Mouse (Mus musculus): ENCODE results near the gene Rcn3. TPM values are rescaled to one million over a fixed set of nuclear protein-coding genes. Genes with fewer than 3 reads are reported as not detected.
"Not testable (repeated sequence)": the region's sequence is repeated elsewhere in the genome, so short reads cannot be mapped to it uniquely, and the experiment has no call there.

Gene Rcn3
- polyA plus RNA-seq, 1 experiment: 10.4 TPM

- TF ChIP-seq POLR2A (IDR thresholded peaks at IDR 0.05; ENCODE audit: control insufficient read depth, low read depth, low read length) (no peak), CTCF (IDR thresholded peaks at IDR 0.05; ENCODE audit: control insufficient read depth, insufficient read depth, insufficient replicate concordance, low read depth, low read length) (no peak)
- no peaks in the 10 kb centered on the region for H3K36me3 ChIP-seq (ENCODE audit: control insufficient read depth, insufficient read depth, low read length)
- H3K4me1 ChIP-seq (ENCODE audit: control insufficient read depth, insufficient read depth, low read length): no peaks in the 10 kb centered on the region; the same call in 1 of the 2 replicates
- H3K27ac ChIP-seq (ENCODE audit: control insufficient read depth, insufficient read depth, low read depth, low read length): no peak overlapping the region
- no peak overlapping the region for H3K4me3 ChIP-seq (ENCODE audit: control insufficient read depth, low read depth, low read length)
- no peaks in the 10 kb centered on the region for H3K27me3 ChIP-seq (ENCODE audit: control insufficient read depth, insufficient read depth, low read length)
Observed at GRCm38 (mm10) chr7:45113476-45113875, 21.5 kb upstream of the Rcn3 start.

- Histone ChIP-seq H3K36me3 (ENCODE audit: control insufficient read depth, insufficient read depth, low read length) (no peaks in the 10 kb centered on the region), H3K27ac (ENCODE audit: control insufficient read depth, insufficient read depth, low read depth, low read length) (no peak overlapping the region), H3K4me1 (ENCODE audit: control insufficient read depth, insufficient read depth, low read length) (no peaks in the 10 kb centered on the region), H3K4me3 (ENCODE audit: control insufficient read depth, low read depth, low read length) (no peak overlapping the region), H3K27me3 (ENCODE audit: control insufficient read depth, insufficient read depth, low read length) (no peaks in the 10 kb centered on the region)
- TF ChIP-seq POLR2A (IDR thresholded peaks at IDR 0.05; ENCODE audit: control insufficient read depth, low read depth, low read length) (no peak), CTCF (IDR thresholded peaks at IDR 0.05; ENCODE audit: control insufficient read depth, insufficient read depth, insufficient replicate concordance, low read depth, low read length) (no peak)
Observed at GRCm38 (mm10) chr7:45112529-45112928, 20.5 kb upstream of the Rcn3 start.

GRCm38 (mm10) chr7:45111940-45112339, 19.9 kb upstream of the Rcn3 start:
- H3K36me3 ChIP-seq (ENCODE audit: control insufficient read depth, insufficient read depth, low read length): no peaks in the 10 kb centered on the region

GRCm38 (mm10) chr7:45110089-45110488, 18.1 kb upstream of the Rcn3 start:
- H3K36me3 ChIP-seq (ENCODE audit: control insufficient read depth, insufficient read depth, low read length); H3K27ac ChIP-seq (ENCODE audit: control insufficient read depth, insufficient read depth, low read depth, low read length); H3K4me1 ChIP-seq (ENCODE audit: control insufficient read depth, insufficient read depth, low read length); H3K27me3 ChIP-seq (ENCODE audit: control insufficient read depth, insufficient read depth, low read length); H3K4me3 ChIP-seq (ENCODE audit: control insufficient read depth, low read depth, low read length): not testable (repeated sequence)

More at GRCm38 (mm10) chr7:45111940-45112339, 19.9 kb upstream of the Rcn3 start:
- H3K4me3 ChIP-seq (ENCODE audit: control insufficient read depth, low read depth, low read length): no peak overlapping the region
- no peak overlapping the region for H3K27ac ChIP-seq (ENCODE audit: control insufficient read depth, insufficient read depth, low read depth, low read length)
- H3K27me3 ChIP-seq (ENCODE audit: control insufficient read depth, insufficient read depth, low read length): no peaks in the 10 kb centered on the region
- no peaks in the 10 kb centered on the region for H3K4me1 ChIP-seq (ENCODE audit: control insufficient read depth, insufficient read depth, low read length)
- TF ChIP-seq CTCF (IDR thresholded peaks at IDR 0.05; ENCODE audit: control insufficient read depth, insufficient read depth, insufficient replicate concordance, low read depth, low read length) (no peak), POLR2A (IDR thresholded peaks at IDR 0.05; ENCODE audit: control insufficient read depth, low read depth, low read length) (no peak)

- H3K4me3 ChIP-seq (ENCODE audit: control insufficient read depth, low read depth, low read length): no peak overlapping the region
- no peaks in the 10 kb centered on the region for H3K27me3 ChIP-seq (ENCODE audit: control insufficient read depth, insufficient read depth, low read length)
- H3K4me1 ChIP-seq (ENCODE audit: control insufficient read depth, insufficient read depth, low read length): no peaks in the 10 kb centered on the region
- H3K36me3 ChIP-seq (ENCODE audit: control insufficient read depth, insufficient read depth, low read length): no peaks in the 10 kb centered on the region
- no peak for TF ChIP-seq POLR2A (IDR thresholded peaks at IDR 0.05; ENCODE audit: control insufficient read depth, low read depth, low read length)
- no peak overlapping the region for H3K27ac ChIP-seq (ENCODE audit: control insufficient read depth, insufficient read depth, low read depth, low read length)
Observed at GRCm38 (mm10) chr7:45107052-45107645, 15.1 kb upstream of the Rcn3 start.

- Histone ChIP-seq H3K4me1 (ENCODE audit: control insufficient read depth, insufficient read depth, low read length) (no peaks in the 10 kb centered on the region), H3K27me3 (ENCODE audit: control insufficient read depth, insufficient read depth, low read length) (no peaks in the 10 kb centered on the region), H3K4me3 (ENCODE audit: control insufficient read depth, low read depth, low read length) (no peak overlapping the region), H3K36me3 (ENCODE audit: control insufficient read depth, insufficient read depth, low read length) (no peaks in the 10 kb centered on the region), H3K27ac (ENCODE audit: control insufficient read depth, insufficient read depth, low read depth, low read length) (no peak overlapping the region)
- TF ChIP-seq POLR2A (IDR thresholded peaks at IDR 0.05; ENCODE audit: control insufficient read depth, low read depth, low read length) (no peak), CTCF (IDR thresholded peaks at IDR 0.05; ENCODE audit: control insufficient read depth, insufficient read depth, insufficient replicate concordance, low read depth, low read length) (no peak)
Observed at GRCm38 (mm10) chr7:45106441-45106840, 14.4 kb upstream of the Rcn3 start.

- TF ChIP-seq POLR2A (IDR thresholded peaks at IDR 0.05; ENCODE audit: control insufficient read depth, low read depth, low read length) (no peak), CTCF (IDR thresholded peaks at IDR 0.05; ENCODE audit: control insufficient read depth, insufficient read depth, insufficient replicate concordance, low read depth, low read length) (no peak)
- Histone ChIP-seq H3K4me3 (ENCODE audit: control insufficient read depth, low read depth, low read length) (no peak overlapping the region), H3K27ac (ENCODE audit: control insufficient read depth, insufficient read depth, low read depth, low read length) (no peak overlapping the region)
Observed at GRCm38 (mm10) chr7:45105491-45105890, 13.5 kb upstream of the Rcn3 start.

GRCm38 (mm10) chr7:45104941-45105340, 12.9 kb upstream of the Rcn3 start:
- Histone ChIP-seq H3K4me1 (ENCODE audit: control insufficient read depth, insufficient read depth, low read length) (no peaks in the 10 kb centered on the region), H3K4me3 (ENCODE audit: control insufficient read depth, low read depth, low read length) (no peak overlapping the region), H3K36me3 (ENCODE audit: control insufficient read depth, insufficient read depth, low read length) (no peaks in the 10 kb centered on the region), H3K27me3 (ENCODE audit: control insufficient read depth, insufficient read depth, low read length) (no peaks in the 10 kb centered on the region), H3K27ac (ENCODE audit: control insufficient read depth, insufficient read depth, low read depth, low read length) (no peak overlapping the region)
- TF ChIP-seq POLR2A (IDR thresholded peaks at IDR 0.05; ENCODE audit: control insufficient read depth, low read depth, low read length) (no peak), CTCF (IDR thresholded peaks at IDR 0.05; ENCODE audit: control insufficient read depth, insufficient read depth, insufficient replicate concordance, low read depth, low read length) (no peak)

More at GRCm38 (mm10) chr7:45105491-45105890, 13.5 kb upstream of the Rcn3 start:
- Histone ChIP-seq H3K27me3 (ENCODE audit: control insufficient read depth, insufficient read depth, low read length) (no peaks in the 10 kb centered on the region), H3K36me3 (ENCODE audit: control insufficient read depth, insufficient read depth, low read length) (no peaks in the 10 kb centered on the region), H3K4me1 (ENCODE audit: control insufficient read depth, insufficient read depth, low read length) (no peaks in the 10 kb centered on the region)

All from testis, adult 2 months (tissue).